Mouse (Mus musculus) cerebellum, adult 2 months (tissue): ENCODE data around the gene Otulinl.

ENCODE experiments used
- CTCF ChIP-seq: fragments of 200-500 bp; IDR thresholded peaks from 2 replicates; pipeline ENCODE4 v1.5.1; 2011; ENCODE audit warnings: low read depth, mild to moderate bottlenecking, control low read depth, low read length, moderate library complexity, borderline replicate concordance; ENCODE audit not compliant: insufficient read depth
- POLR2A ChIP-seq: fragments of 200-500 bp; IDR thresholded peaks from 2 replicates; pipeline ENCODE4 v1.6.1; 2011; ENCODE audit warnings: low read length, control low read depth, borderline replicate concordance; ENCODE audit not compliant: insufficient read depth

DNA sequence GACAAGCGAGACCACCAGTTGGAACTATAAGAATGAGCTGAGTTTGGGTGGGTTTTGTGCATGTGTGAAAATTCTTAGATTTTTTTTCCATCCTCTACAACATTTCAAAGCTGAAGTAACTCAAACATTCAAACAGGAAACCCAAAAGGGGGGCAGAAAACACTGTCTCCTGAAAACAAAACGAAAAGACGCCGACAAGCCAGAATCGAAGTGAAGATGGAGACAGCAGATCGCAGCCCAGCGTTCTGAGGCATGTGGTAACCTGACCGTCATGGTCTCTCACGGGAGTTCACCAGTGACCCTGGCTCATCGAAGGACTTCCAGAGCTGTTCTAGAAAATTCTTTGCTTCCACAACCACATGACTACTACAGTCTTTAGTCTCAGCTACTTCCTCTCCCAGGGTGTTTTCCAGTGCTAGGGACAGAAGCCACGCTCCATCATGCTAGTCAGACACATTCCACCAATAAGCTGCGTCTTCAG, 11.4 kb downstream of the Otulinl start:
- TF ChIP-seq CTCF, result no peak
- no peak for TF ChIP-seq POLR2A
